ENCODE assay signal across 10 mouse cellular contexts in genomic region chr14:59969485-59970134, GRCm38 (mm10).
DNase-seq lines count a peak whose midpoint lies in the region; ATAC-seq and TF ChIP-seq lines count a peak whose summit lies in the region.
"Had no signal": no experiment of that assay in that cellular context is flagged by ENCODE, and none has a peak within 500 bp of the region (broad histone marks: within the 10 kb centered on the region; RNA-seq: fewer than 3 reads in every experiment).

No protein-coding gene starts in this region.

- DNase-seq in left cerebral cortex, postnatal 4 days = peak; percentile 76
- no peak for DNase-seq in left cerebral cortex, adult 8-10 months (ENCODE audit: low spot score in 2 of 2)
- peak; percentile 11 for DNase-seq in kidney, adult 18-20 months
- peak; percentile 86 for DNase-seq in midbrain, postnatal 0 days (ENCODE audit: low spot score)
- no peak for DNase-seq in urinary bladder, adult 18-20 months (ENCODE audit: low spot score in 2 of 2)
- no peak for DNase-seq in adrenal gland, adult 18-20 months (ENCODE audit: low spot score in 2 of 2)
- DNase-seq in heart, embryonic 10.5 days (ENCODE audit: low spot score) = no peak
- DNase-seq: liver had no signal

- H3K9me3 ChIP-seq in forebrain, embryonic 12.5 days = no peaks in the 10 kb centered on the region
- H3K9me3 ChIP-seq in midbrain, postnatal 0 days (ENCODE audit: low read length) = no peaks in the 10 kb centered on the region
- H3K9me3 ChIP-seq in heart, embryonic 10.5 days = no peaks in the 10 kb centered on the region
- H3K9me3 ChIP-seq: heart, embryonic 13.5 days had no signal

- no peak overlapping the region for H3K4me3 ChIP-seq in forebrain, embryonic 12.5 days (replicated peaks)
- no peak overlapping the region for H3K4me3 ChIP-seq in midbrain, postnatal 0 days (ENCODE audit: low read depth, low read length)
- H3K4me3 ChIP-seq in heart, embryonic 10.5 days = no peak overlapping the region
- H3K4me3 ChIP-seq: heart, embryonic 13.5 days had no signal

- TF ChIP-seq CTCF in midbrain, postnatal 0 days (IDR thresholded peaks at IDR 0.05) = no peak

- no peaks in the 10 kb centered on the region for H3K36me3 ChIP-seq in forebrain, embryonic 12.5 days (replicated peaks)
- no peaks in the 10 kb centered on the region for H3K36me3 ChIP-seq in midbrain, postnatal 0 days (ENCODE audit: insufficient read depth, low read length)
- H3K36me3 ChIP-seq in heart, embryonic 10.5 days = no peaks in the 10 kb centered on the region
- H3K36me3 ChIP-seq: heart, embryonic 13.5 days had no signal

- peaks cover 65% of the 10 kb centered on the region for H3K27me3 ChIP-seq in forebrain, embryonic 12.5 days
- H3K27me3 ChIP-seq in midbrain, postnatal 0 days (ENCODE audit: insufficient read depth, low read length) = no peaks in the 10 kb centered on the region
- 0 out of 2 replicates have a peak, but pooled peaks cover 3% of the 10 kb centered on the region for H3K27me3 ChIP-seq in heart, embryonic 10.5 days (ENCODE audit: insufficient read depth, poor library complexity, severe bottlenecking)
- H3K27me3 ChIP-seq: heart, embryonic 13.5 days had no signal

- no peak overlapping the region for H3K9ac ChIP-seq in forebrain, embryonic 12.5 days
- no peak overlapping the region for H3K9ac ChIP-seq in midbrain, postnatal 0 days (replicated peaks; ENCODE audit: low read length, poor library complexity, severe bottlenecking)
- H3K9ac ChIP-seq: heart, embryonic 13.5 days had no signal

- H3K4me2 ChIP-seq in forebrain, embryonic 12.5 days = peak overlapping the region; percentile 17; the same call in 1 of the 2 replicates
- H3K4me2 ChIP-seq in midbrain, postnatal 0 days (ENCODE audit: low read depth, low read length, poor library complexity, severe bottlenecking) = no peak overlapping the region
- H3K4me2 ChIP-seq: heart, embryonic 13.5 days had no signal

- intact Hi-C loops in left cerebral cortex, postnatal 4 days (cut with DNase I) = no loop called here

- H3K4me1 ChIP-seq in forebrain, embryonic 12.5 days = peaks cover 29% of the 10 kb centered on the region
- peaks cover 3% of the 10 kb centered on the region; the same call in 1 of the 2 replicates for H3K4me1 ChIP-seq in midbrain, postnatal 0 days (ENCODE audit: insufficient read depth, low read length)
- H3K4me1 ChIP-seq in heart, embryonic 10.5 days = 0 out of 2 replicates have a peak, but pooled peaks cover 2% of the 10 kb centered on the region
- H3K4me1 ChIP-seq: heart, embryonic 13.5 days had no signal

- ATAC-seq in forebrain, embryonic 12.5 days (ENCODE audit: low FRiP score) = peak; percentile 92
- peak; percentile 82 for ATAC-seq in midbrain, postnatal 0 days (ENCODE audit: low FRiP score)

- WGBS in forebrain, embryonic 12.5 days = 5% methylated on average over 7 of the region's 7 CpGs
- WGBS in midbrain, postnatal 0 days = 17% methylated on average over 7 of the region's 7 CpGs
- WGBS in heart, embryonic 10.5 days = 56% methylated on average over 7 of the region's 7 CpGs

- H3K27ac ChIP-seq in forebrain, embryonic 12.5 days = no peak overlapping the region
- no peak overlapping the region for H3K27ac ChIP-seq in midbrain, postnatal 0 days (ENCODE audit: low read depth, low read length)
- H3K27ac ChIP-seq in heart, embryonic 10.5 days = no peak overlapping the region
- H3K27ac ChIP-seq: heart, embryonic 13.5 days had no signal

Comparison
In these comparisons a context has a peak if more than half of its experiments do, and no peak if none do; other contexts are left out.
1. DNase-seq: peak in left cerebral cortex, postnatal 4 days (single experiment), kidney, adult 18-20 months (single experiment) and midbrain, postnatal 0 days (single experiment); none in left cerebral cortex, adult 8-10 months (0 of 2), urinary bladder, adult 18-20 months (0 of 2), adrenal gland, adult 18-20 months (0 of 2) and heart, embryonic 10.5 days (single experiment).